Mouse (Mus musculus): ENCODE results near the gene Sytl1. TPM values are rescaled to one million over a fixed set of nuclear protein-coding genes. Genes with fewer than 3 reads are reported as not detected.
A peak's percentile ranks its signal among the peaks of the same experiment; 100 is the strongest.

Sytl1 gene
- total RNA-seq, 2 experiments from 2014 or later, result 2.0 to 5.2 TPM

DNA sequence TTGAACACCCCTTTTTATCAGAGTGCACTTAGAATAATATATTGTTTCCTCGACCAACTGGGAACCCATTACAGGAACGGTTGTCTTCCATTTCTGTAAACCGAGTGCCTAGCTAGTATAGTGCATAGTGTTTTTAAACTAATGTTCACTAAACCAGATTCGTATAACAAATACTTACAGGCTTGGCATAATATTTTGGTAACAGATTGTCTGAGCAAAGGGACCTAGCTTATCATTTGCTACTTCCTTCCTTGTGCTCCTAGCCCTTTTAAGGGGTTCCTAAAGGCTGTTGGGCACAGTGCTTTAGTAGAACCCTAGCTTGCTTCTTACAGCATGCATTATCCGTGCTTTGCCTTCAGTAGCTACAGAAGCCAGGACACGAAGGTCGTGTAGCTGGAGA lies 18.6 kb upstream of the Sytl1 start:
- no peak for ATAC-seq (replicated peaks; ENCODE audit: poor library complexity)

GRCm38 (mm10) chr4:133278482-133278881 lies 15.6 kb upstream of the Sytl1 start:
- ATAC-seq (replicated peaks; ENCODE audit: poor library complexity), result no peak

DNA sequence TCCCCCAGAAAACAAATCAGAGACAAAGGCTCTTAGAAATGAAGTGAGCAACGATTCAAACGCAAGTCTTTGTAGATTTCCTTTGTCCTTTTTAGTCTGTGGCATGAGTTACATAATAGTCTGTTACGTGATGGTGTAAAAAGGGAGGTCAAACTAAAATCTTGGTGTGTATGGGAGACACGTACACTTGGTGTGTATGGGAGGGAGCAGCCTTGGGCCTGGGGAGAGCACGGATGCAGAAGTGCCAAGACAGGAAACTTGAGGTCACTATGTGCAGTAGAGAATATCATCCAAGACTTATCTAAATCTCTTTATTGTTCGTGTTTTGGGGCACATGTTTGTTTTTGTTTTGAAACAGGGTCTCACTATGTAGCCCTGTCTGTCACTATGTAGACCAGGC lies 15.2 kb upstream of the Sytl1 start:
- peak; percentile 21; the same call in 1 of the 2 replicates for ATAC-seq (replicated peaks; ENCODE audit: poor library complexity)

- peak; percentile 96 for ATAC-seq (replicated peaks; ENCODE audit: poor library complexity)
Observed at GRCm38 (mm10) chr4:133277104-133278026, 14.5 kb upstream of the Sytl1 start, which contains the start of gene Tmem222. TSS of gene Tmem222 (minus strand) at chr4:133277792.

DNA sequence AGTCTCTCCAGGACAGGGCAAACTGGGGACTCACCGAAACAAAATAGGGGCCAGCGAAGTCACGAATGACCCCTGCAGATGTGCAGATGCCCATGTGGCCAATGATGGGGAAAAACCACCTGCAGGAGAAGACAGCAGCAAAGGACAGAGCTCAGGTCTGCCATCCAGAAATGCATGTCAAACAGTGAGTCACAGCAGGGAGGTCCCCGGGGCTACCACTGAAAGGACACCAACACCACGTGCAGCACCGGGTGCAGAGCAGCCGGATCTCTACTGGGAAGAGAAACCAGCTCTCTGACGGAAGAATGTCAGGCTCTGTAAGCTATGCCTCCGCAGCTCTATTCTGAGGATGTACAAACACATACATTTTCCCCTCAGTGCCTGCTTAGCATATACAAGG lies 8.0 kb upstream of the Sytl1 start:
- no peak for ATAC-seq (replicated peaks; ENCODE audit: poor library complexity)

- no peak for ATAC-seq (replicated peaks; ENCODE audit: poor library complexity)
Observed at GRCm38 (mm10) chr4:133269596-133269995, 6.7 kb upstream of the Sytl1 start.

DNA sequence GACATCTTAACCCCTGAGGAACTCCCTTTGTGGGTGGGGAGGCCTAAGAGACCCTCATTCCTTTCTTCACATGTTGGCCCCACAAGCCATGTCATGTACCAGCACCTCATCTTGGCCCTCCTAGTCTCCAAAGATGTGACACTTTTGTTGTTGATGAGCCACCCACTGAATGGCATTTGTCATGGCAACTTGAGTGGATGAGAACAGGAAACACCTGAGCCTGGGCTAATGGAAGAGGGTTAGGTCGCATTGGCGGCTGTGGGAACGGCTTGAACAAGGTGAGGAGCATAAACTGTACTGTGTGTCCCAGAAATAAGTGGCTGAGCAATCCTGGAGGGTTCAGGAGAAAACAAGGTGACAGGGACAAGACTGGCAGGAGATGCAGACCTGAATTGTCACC lies 6.0 kb upstream of the Sytl1 start:
- no peak for ATAC-seq (replicated peaks; ENCODE audit: poor library complexity)

DNA sequence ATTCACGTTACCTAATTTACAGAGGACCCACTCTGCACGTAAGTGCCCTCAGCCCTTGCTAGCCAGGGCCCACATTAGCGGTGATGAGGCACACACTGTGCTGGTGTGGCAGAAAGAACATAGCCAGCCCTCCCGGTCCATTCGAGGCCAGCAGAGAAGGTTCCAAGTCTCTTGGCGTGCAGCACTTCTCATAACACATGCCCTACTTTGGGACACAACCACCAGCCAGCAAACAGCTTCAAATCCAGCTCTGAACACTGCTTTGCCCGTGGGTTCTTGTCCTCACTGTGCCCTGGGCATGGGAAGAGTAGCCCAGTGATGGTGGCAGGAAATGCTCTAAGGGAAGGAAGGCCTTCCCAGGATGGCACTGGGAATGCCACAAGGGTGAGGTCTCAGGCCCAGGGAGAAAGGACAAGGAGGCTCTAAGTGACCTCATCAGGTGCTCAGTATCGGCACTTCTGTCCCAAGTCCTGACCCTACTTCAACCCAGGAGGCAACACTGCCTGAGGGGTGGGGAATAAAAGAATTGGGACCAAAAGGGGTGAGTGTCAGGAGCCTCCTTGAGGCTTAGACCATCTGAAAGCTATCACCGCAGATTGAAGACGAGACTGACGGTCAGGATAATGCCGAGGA lies 3.5 kb upstream of the Sytl1 start:
- no peak for ATAC-seq (replicated peaks; ENCODE audit: poor library complexity)

DNA sequence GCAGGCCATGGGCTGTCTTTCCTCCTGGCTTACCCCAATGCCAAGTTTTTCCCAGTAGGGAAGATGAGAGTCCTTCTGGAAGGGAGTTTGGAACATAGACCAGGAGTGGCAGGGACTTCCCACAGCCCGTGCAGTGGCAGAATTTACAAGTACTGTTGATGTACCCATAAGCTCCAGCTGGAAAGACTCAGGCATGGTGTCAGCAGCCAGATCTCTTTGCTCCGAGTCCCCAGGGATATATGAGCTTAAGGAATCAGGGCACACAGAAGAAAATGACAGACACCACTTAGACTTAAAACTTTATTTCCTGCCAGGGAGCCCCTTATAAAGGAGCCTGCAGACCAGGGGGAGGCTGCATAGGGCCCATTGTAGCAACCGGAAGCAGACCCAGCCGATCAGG lies 2.8 kb upstream of the Sytl1 start:
- no peak for ATAC-seq (replicated peaks; ENCODE audit: poor library complexity)

- ATAC-seq (replicated peaks; ENCODE audit: poor library complexity), result no peak
Observed at GRCm38 (mm10) chr4:133265297-133265696, 2.4 kb upstream of the Sytl1 start.

- ATAC-seq (replicated peaks; ENCODE audit: poor library complexity), result no peak
Observed at GRCm38 (mm10) chr4:133264559-133264958, 1.6 kb upstream of the Sytl1 start.

- no peak for ATAC-seq (replicated peaks; ENCODE audit: poor library complexity)
Observed at GRCm38 (mm10) chr4:133263756-133264155, 843 bp upstream of the Sytl1 start.

GRCm38 (mm10) chr4:133262375-133262765 lies 543 bp downstream of the Sytl1 start:
- peak; percentile 38; the same call in 1 of the 2 replicates for ATAC-seq (replicated peaks; ENCODE audit: poor library complexity)

GRCm38 (mm10) chr4:133261641-133262374 lies 1.1 kb downstream of the Sytl1 start:
- peak; percentile 59 for ATAC-seq (replicated peaks; ENCODE audit: poor library complexity)

- no peak for ATAC-seq (replicated peaks; ENCODE audit: poor library complexity)
Observed at GRCm38 (mm10) chr4:133257798-133258408, 5.0 kb downstream of the Sytl1 start.

DNA sequence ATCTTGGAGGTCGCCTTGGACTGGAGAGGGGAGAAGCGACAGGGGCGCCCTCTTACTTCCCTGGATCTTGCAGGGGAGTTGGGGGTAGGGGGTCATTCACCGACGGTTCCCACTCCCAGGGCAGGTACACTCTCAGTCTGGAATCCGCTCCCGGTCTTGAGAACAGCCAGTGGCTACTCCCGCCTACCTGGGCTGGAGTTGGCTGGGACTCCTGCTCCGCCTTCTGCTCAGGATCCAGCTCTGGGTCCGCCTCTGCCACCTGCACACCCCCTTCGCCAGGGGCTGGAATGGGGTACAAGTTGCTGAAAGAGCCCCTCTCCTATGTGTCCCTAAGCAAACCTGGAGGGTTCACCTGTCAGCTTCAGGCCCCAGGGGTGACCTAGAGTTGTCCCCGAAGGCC lies 5.7 kb downstream of the Sytl1 start:
- ATAC-seq (replicated peaks; ENCODE audit: poor library complexity), result no peak

GRCm38 (mm10) chr4:133256820-133257219 lies 6.1 kb downstream of the Sytl1 start:
- ATAC-seq (replicated peaks; ENCODE audit: poor library complexity), result no peak

GRCm38 (mm10) chr4:133255392-133255791 lies 7.5 kb downstream of the Sytl1 start:
- no peak for ATAC-seq (replicated peaks; ENCODE audit: poor library complexity)

DNA sequence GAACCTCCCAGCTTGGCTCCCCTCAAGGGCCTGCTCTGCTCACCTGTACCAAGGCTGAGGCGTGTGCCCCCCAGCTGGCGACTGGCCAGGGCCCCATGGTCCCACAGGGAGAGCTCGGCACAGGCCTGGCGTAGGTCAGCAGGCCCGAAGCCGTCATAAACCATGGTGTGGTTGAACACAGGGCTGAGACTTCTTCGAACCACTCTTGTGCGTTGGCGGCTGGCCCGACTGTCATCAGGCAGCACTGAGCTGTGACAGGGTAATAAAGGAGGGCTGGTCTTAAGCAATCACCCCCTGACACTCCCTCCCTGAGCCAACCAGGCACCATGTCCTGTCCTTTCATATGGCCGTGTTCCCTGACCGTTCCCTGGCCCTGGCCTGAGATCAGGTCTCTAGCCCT lies 9.5 kb downstream of the Sytl1 start:
- ATAC-seq (replicated peaks; ENCODE audit: poor library complexity), result no peak

DNA sequence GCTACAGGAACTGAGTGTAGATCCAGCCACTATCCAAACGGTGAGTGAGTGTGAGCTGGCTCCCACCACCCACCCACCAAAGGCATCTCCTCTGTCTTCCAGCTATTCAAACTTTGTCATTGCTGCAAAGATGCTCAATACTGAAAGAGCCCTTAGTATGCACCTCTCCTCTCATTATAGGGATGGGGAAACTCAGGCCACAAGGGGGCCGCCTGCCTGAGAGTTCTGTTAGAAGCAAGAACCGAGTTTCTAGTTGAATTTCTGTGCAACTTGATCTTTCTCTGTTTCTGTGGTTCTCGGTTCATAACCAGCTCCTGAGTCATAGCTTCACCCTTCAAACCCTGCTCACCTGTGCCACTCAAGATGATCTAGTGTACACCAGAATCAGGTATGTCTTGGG lies 10.8 kb downstream of the Sytl1 start:
- ATAC-seq (replicated peaks; ENCODE audit: poor library complexity), result no peak

- ATAC-seq (replicated peaks; ENCODE audit: poor library complexity), result no peak
Observed at GRCm38 (mm10) chr4:133251214-133251613, 11.7 kb downstream of the Sytl1 start.

Measured in megakaryocyte progenitor cell, adult 5-6 weeks (primary cell).